Mouse (Mus musculus) heart, embryonic 10.5 days (tissue): ENCODE results near the gene Gadd45gip1. TPM values are rescaled to one million over a fixed set of nuclear protein-coding genes. Genes with fewer than 3 reads are reported as not detected.

Experiments used
- DNase-seq: peaks from one replicate; pipeline ENCODE4 v3.0.0-alpha.2; 2017; ENCODE audit warnings: low spot score
- H3K27ac ChIP-seq: fragments of 300-500 bp; sonication (generic); 2 replicates; pipeline ENCODE4 v1.5.1; 2016; ENCODE audit warnings: mild to moderate bottlenecking
- H3K27me3 ChIP-seq: fragments of 300-500 bp; sonication (generic); 2 replicates; pipeline ENCODE4 v1.6.1; 2016; ENCODE audit warnings: mild to moderate bottlenecking; ENCODE audit not compliant: poor library complexity, insufficient read depth, severe bottlenecking
- H3K36me3 ChIP-seq: fragments of 300-500 bp; sonication (generic); 2 replicates; pipeline ENCODE4 v1.6.1; 2016; ENCODE audit warnings: mild to moderate bottlenecking, moderate library complexity
- H3K4me1 ChIP-seq: fragments of 300-500 bp; sonication (generic); 2 replicates; pipeline ENCODE4 v1.6.1; 2016; ENCODE audit warnings: mild to moderate bottlenecking
- H3K4me3 ChIP-seq: fragments of 300-500 bp; sonication (generic); 2 replicates; pipeline ENCODE4 v1.5.1; 2016; ENCODE audit warnings: mild to moderate bottlenecking, moderate library complexity
- H3K9me3 ChIP-seq: fragments of 300-500 bp; sonication (generic); 2 replicates; pipeline ENCODE4 v1.6.1; 2016; ENCODE audit warnings: mild to moderate bottlenecking, moderate library complexity
- WGBS: fragments of 180-500 bp; shearing (Covaris S2); methylation state at CpG from one replicate; pipeline ENCODE4 v1.1.7; 2016; 5-methylcytosine and 5-hydroxymethylcytosine counted together
- polyA plus RNA-seq: library from polyadenylated mRNA; unstranded; fragments of >200 nt; fragmentation: Nextera tagmentation; extraction: Ambion mirVana; gene quantifications from 2 replicates; pipeline ENCODE4 v1.2.1, GENCODE M21; 2016

The Gadd45gip1 gene
- polyA plus RNA-seq = 57.3 and 60.5 TPM in 2 replicates

DNA sequence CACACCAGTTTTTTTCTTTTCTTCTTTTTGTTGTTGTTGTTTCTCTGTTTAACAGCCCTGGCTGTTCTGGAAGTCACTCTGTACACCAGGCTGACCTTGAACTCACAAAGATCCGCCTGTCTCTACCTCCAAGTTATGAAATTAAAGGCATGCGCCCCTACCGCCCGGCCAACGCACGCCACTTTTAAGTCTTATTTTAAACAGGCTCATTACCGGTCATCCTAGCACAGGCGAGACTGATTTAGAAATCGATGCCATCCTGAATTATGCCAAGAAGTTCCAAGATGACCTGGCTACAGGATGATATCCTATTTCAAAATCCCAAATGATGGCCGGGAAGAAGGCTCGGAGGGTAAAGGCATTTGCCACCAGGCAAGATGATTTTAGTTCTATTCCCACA lies at the start of gene Gadd45gip1:
Gene Gadd45gip1, plus strand, starts transcription at position 33 of the 400 bp plus-strand sequence.
- peak; percentile 75 for DNase-seq
- 62% methylated on average over 11 of the region's 11 CpGs for whole genome bisulfite sequencing
- H3K9me3 ChIP-seq = no peaks in the 10 kb centered on the region
- peak within 1 kb of the TSS; percentile 99 for H3K27ac ChIP-seq
- H3K27me3 ChIP-seq = no peaks in the 10 kb centered on the region
- H3K36me3 ChIP-seq = peaks cover 30% of the 10 kb centered on the region
- peaks cover 19% of the 10 kb centered on the region for H3K4me1 ChIP-seq
- H3K4me3 ChIP-seq = peak within 1 kb of the TSS; percentile 93

DNA sequence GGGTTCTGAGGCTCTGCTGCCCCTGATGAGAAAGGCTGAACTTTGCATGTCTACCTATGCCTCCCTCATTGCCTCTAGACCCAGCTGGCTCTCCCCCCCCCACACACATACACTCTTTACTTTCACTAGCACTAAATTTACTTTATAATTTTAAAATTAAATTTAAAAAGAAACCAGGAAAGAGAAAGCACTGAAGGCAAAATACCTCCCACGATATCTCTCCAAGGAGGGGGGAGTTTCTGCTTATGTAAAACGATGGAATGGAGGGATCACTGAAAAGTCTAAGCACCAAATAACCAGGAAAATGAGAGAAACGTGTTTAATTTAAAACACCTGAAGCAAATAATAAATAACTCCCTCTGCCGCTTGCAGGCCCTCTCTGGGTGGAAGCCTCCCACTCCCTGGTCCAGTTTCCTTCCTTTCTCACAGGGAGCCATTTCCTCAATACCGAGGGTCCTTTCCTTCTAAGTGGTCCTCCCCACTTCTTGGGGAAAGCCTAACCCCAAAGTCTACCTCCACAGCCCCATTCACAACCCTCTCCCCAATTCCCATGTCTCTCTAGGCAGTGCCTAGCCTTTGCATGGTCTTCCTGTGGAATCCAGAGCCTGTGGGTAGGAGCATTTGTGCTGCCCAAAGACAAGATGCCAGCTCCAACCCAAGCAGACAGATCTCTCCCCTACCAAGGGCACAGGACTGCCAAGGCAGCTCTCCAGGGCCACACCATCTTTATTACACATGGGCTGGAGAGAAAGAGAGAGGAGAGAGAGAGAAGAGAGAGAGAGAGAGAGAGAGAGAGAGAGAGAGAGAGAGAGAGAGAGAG lies 49.4 kb upstream of the Gadd45gip1 start:
- DNase-seq = no peak
- H3K27me3 ChIP-seq = peaks cover 100% of the 10 kb centered on the region
- WGBS = 6% methylated on average over 5 of the region's 5 CpGs

GRCm38 (mm10) chr8:84782680-84783079 lies 48.6 kb upstream of the Gadd45gip1 start:
- peaks cover 100% of the 10 kb centered on the region for H3K27me3 ChIP-seq
- no peaks in the 10 kb centered on the region for H3K9me3 ChIP-seq
- H3K36me3 ChIP-seq = no peaks in the 10 kb centered on the region
- peaks cover 29% of the 10 kb centered on the region for H3K4me1 ChIP-seq
- WGBS = 5% methylated on average over 10 of the region's 10 CpGs
- no peak overlapping the region for H3K27ac ChIP-seq
- no peak overlapping the region for H3K4me3 ChIP-seq
- DNase-seq = no peak

More for the DNA sequence above, 49.4 kb upstream of the Gadd45gip1 start:
- H3K27ac ChIP-seq = no peak overlapping the region
- no peaks in the 10 kb centered on the region for H3K36me3 ChIP-seq
- peaks cover 29% of the 10 kb centered on the region for H3K4me1 ChIP-seq
- no peak overlapping the region for H3K4me3 ChIP-seq
- H3K9me3 ChIP-seq = no peaks in the 10 kb centered on the region

- DNase-seq = no peak
- no peak overlapping the region for H3K4me3 ChIP-seq
- H3K36me3 ChIP-seq = no peaks in the 10 kb centered on the region
- H3K27ac ChIP-seq = no peak overlapping the region
- peaks cover 29% of the 10 kb centered on the region for H3K4me1 ChIP-seq
- H3K9me3 ChIP-seq = no peaks in the 10 kb centered on the region
- peaks cover 100% of the 10 kb centered on the region for H3K27me3 ChIP-seq
- 4% methylated on average over 11 of the region's 11 CpGs for WGBS
Measured at GRCm38 (mm10) chr8:84783198-84783918, 48.0 kb upstream of the Gadd45gip1 start.

GRCm38 (mm10) chr8:84783919-84784581 lies 47.3 kb upstream of the Gadd45gip1 start:
- DNase-seq = no peak
- Histone ChIP-seq H3K9me3 (no peaks in the 10 kb centered on the region), H3K27me3 (peaks cover 100% of the 10 kb centered on the region), H3K27ac (no peak overlapping the region), H3K4me1 (peaks cover 29% of the 10 kb centered on the region), H3K4me3 (no peak overlapping the region), H3K36me3 (no peaks in the 10 kb centered on the region)
- WGBS = under 1% methylated on average over 33 of the region's 33 CpGs

GRCm38 (mm10) chr8:84784681-84785505 lies 46.4 kb upstream of the Gadd45gip1 start:
- DNase-seq = no peak
- H3K27ac ChIP-seq = no peak overlapping the region

DNA sequence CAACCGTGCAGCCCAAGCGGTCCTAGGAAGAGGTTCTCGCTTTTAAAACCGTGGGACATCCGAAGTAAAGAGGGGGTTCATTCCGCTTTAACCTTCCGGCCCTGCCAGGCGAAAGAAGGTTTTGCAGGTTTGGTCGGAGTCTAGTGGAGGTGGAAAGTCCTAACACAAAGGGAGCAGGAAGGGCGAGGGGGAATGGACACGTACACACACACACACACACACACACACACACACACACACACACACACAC lies 45.9 kb upstream of the Gadd45gip1 start:
- Histone ChIP-seq H3K36me3 (no peaks in the 10 kb centered on the region), H3K27ac (no peak overlapping the region), H3K27me3 (peaks cover 100% of the 10 kb centered on the region), H3K4me3 (no peak overlapping the region), H3K9me3 (no peaks in the 10 kb centered on the region), H3K4me1 (peaks cover 33% of the 10 kb centered on the region)
- DNase-seq = no peak
- 1% methylated on average over 11 of the region's 11 CpGs for WGBS

More at GRCm38 (mm10) chr8:84784681-84785505, 46.4 kb upstream of the Gadd45gip1 start:
- H3K9me3 ChIP-seq = no peaks in the 10 kb centered on the region
- 1% methylated on average over 48 of the region's 48 CpGs for WGBS
- peaks cover 100% of the 10 kb centered on the region for H3K27me3 ChIP-seq
- no peak overlapping the region for H3K4me3 ChIP-seq
- H3K36me3 ChIP-seq = no peaks in the 10 kb centered on the region
- peaks cover 29% of the 10 kb centered on the region for H3K4me1 ChIP-seq

- DNase-seq = no peak
- WGBS = under 1% methylated on average over 38 of the region's 38 CpGs
- no peak overlapping the region for H3K27ac ChIP-seq
- H3K9me3 ChIP-seq = no peaks in the 10 kb centered on the region
- peaks cover 33% of the 10 kb centered on the region for H3K4me1 ChIP-seq
- peak overlapping the region; percentile 25; the same call in 1 of the 2 replicates for H3K4me3 ChIP-seq
- peaks cover 100% of the 10 kb centered on the region for H3K27me3 ChIP-seq
- no peaks in the 10 kb centered on the region for H3K36me3 ChIP-seq
Measured at GRCm38 (mm10) chr8:84785756-84786677, 45.3 kb upstream of the Gadd45gip1 start.

DNA sequence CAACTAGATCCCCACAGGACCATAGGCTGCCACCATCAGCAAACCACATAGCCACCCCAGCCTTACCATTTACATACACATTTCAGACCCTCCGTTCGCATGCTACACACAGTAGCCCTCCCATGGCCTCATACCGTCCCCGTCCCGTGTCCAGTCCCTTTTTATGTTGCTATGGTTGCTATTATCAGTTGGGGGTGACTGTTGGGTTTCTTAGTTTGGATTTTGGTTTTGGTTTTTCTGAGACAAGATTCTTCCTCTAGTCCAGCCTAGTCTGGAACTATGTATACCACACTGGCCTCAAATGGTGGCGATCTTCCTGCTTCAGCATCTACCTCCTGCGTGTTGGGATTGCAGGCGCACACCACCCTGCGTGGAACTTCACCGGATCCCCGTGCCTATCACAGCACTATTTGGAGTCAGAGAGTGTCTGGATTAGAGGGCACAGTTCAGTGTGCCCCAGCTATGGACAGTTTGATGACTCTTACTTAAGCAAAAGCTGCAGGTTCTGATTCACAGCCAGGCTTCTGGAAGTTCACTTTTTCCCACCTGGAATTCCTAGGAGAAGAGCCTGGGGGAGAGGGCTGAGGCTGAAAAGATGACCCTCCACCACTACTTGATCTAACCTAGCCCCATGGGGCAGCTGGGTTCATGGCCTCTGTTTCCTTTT lies 44.4 kb upstream of the Gadd45gip1 start:
- H3K27ac ChIP-seq = no peak overlapping the region
- H3K36me3 ChIP-seq = no peaks in the 10 kb centered on the region
- peaks cover 100% of the 10 kb centered on the region for H3K27me3 ChIP-seq
- H3K4me3 ChIP-seq = no peak overlapping the region
- H3K4me1 ChIP-seq = peaks cover 29% of the 10 kb centered on the region
- WGBS = 6% methylated on average over 11 of the region's 11 CpGs
- no peak for DNase-seq
- H3K9me3 ChIP-seq = no peaks in the 10 kb centered on the region

DNA sequence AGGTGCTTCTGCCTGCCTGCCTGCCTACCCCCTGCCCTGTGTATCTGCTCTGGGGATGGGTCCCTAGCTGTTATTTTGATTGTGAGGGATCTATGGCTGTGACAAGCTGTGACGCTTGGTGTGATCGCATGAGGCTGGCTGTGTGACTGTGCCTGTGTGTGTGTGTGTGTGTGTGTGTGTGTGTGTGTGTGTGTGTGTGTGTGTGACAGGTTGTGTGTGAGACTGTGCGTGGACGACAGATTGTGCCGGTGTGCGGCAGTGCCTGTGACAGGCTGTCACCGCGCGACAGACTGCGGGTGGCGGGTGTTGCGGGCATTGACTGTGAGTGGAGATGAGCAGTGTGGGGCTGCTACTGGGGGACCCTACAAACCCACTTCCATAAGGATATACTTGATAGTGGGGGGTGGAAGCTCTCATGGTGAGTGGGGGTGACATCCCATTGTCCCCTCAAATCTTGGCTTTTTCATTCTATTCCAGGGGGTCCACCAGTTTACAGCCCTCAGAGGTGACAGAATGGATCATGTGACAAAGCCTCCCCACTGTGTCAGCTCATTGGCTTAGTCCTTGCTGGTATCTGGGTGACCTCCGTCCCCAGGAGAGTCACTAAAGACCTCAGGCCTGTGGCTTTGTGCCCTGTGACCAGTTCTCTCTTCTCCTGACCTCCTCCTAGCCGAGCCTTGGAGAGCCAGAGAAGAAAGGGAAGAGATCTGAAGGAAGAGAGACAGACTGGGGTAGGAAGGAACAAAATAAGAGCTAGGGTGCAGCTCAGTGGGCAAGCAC lies 43.6 kb upstream of the Gadd45gip1 start:
- Histone ChIP-seq H3K9me3 (no peaks in the 10 kb centered on the region), H3K36me3 (no peaks in the 10 kb centered on the region), H3K27me3 (peaks cover 100% of the 10 kb centered on the region), H3K4me3 (no peak overlapping the region), H3K27ac (no peak overlapping the region), H3K4me1 (peaks cover 29% of the 10 kb centered on the region)
- WGBS = 9% methylated on average over 14 of the region's 14 CpGs
- no peak for DNase-seq

DNA sequence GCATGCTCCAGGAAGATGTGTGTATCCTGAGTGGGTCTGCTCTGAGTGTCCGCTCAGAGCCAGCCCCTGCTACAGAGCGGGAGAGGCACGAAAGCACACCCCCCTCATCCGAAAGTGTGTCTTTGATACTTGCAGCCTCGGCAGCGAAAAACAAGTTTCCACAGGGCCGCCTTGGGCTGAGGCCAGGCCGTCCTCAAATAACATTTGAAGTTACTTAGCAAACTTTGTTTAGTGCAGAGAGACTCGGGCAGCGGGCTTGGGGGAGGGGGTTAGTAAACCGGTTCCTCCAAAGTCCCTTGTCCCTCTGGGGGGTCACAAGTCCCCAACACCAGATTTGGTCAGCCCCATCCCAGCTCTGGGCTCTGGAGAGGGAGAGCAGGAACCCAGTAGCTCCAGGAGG lies 42.4 kb upstream of the Gadd45gip1 start:
- H3K27ac ChIP-seq = no peak overlapping the region
- H3K9me3 ChIP-seq = no peaks in the 10 kb centered on the region
- H3K4me1 ChIP-seq = peaks cover 32% of the 10 kb centered on the region
- DNase-seq = no peak
- peaks cover 100% of the 10 kb centered on the region for H3K27me3 ChIP-seq
- no peak overlapping the region for H3K4me3 ChIP-seq
- WGBS = 14% methylated on average over 11 of the region's 11 CpGs
- no peaks in the 10 kb centered on the region for H3K36me3 ChIP-seq
